Mouse (Mus musculus) liver, adult 2 months (tissue): Measurements from ENCODE around the gene Eps8. TPM values are rescaled to one million over a fixed set of nuclear protein-coding genes. Genes with fewer than 3 reads are reported as not detected.

Experiments used
- DNase-seq: peaks from one replicate; pipeline ENCODE4 v3.0.0-alpha.2; 2011; ENCODE audit warnings: low read depth, low spot score; ENCODE audit errors: extremely low read depth
- H3K27ac ChIP-seq: fragments of 200-500 bp; replicated peaks from 2 replicates; pipeline ENCODE4 v1.5.1; 2012; ENCODE audit warnings: low read depth, mild to moderate bottlenecking, control low read depth, inconsistent platforms, low read length; ENCODE audit not compliant: insufficient read depth
- H3K27me3 ChIP-seq: fragments of 200-500 bp; 2 replicates; pipeline ENCODE4 v1.6.1; 2012; ENCODE audit warnings: mild to moderate bottlenecking, moderate library complexity, low read length, inconsistent platforms; ENCODE audit not compliant: control insufficient read depth, insufficient read depth
- H3K36me3 ChIP-seq: fragments of 200-500 bp; 2 replicates; pipeline ENCODE4 v1.6.1; 2012; ENCODE audit warnings: low read length, inconsistent platforms; ENCODE audit not compliant: control insufficient read depth, insufficient read depth
- H3K4me1 ChIP-seq: fragments of 200-500 bp; 2 replicates; pipeline ENCODE4 v1.6.1; 2011; ENCODE audit warnings: low read length; ENCODE audit not compliant: control insufficient read depth, insufficient read depth
- H3K4me3 ChIP-seq: fragments of 200-500 bp; 2 replicates; pipeline ENCODE4 v1.5.1; 2011; ENCODE audit warnings: low read depth, mild to moderate bottlenecking, control low read depth, low read length, moderate library complexity; ENCODE audit not compliant: insufficient read depth
- H3K79me2 ChIP-seq: fragments of 200-500 bp; 2 replicates; pipeline ENCODE4 v1.6.1; 2012; ENCODE audit warnings: inconsistent platforms, mild to moderate bottlenecking, low read length, moderate library complexity; ENCODE audit not compliant: control insufficient read depth, insufficient read depth
- H3K9ac ChIP-seq: fragments of 200-500 bp; 2 replicates; pipeline ENCODE4 v1.6.1; 2012; ENCODE audit warnings: low read depth, mild to moderate bottlenecking, control low read depth, inconsistent platforms, low read length
- CTCF ChIP-seq: fragments of 200-500 bp; IDR thresholded peaks from 2 replicates; pipeline ENCODE4 v1.5.1; 2011; ENCODE audit warnings: low read depth, low read length, control low read depth
- POLR2A ChIP-seq: fragments of 200-500 bp; IDR thresholded peaks from 2 replicates; pipeline ENCODE4 v1.6.1; 2011; ENCODE audit warnings: low read length, control low read depth; ENCODE audit not compliant: insufficient read depth; ENCODE audit errors: extremely low read depth
- WGBS: fragments of 180-500 bp; shearing (Covaris S2); methylation state at CpG from one replicate; pipeline ENCODE4 v1.1.7; 2018; 5-methylcytosine and 5-hydroxymethylcytosine counted together
- polyA plus RNA-seq: library from polyadenylated mRNA; depleted of rRNA; stranded (reverse); fragments of >200 nt; gene quantifications from 2 replicates; pipeline ENCODE4 v1.2.3, GENCODE M21; 2012
- total RNA-seq: library from RNA; depleted of rRNA; stranded (reverse); fragments of >200 nt; gene quantifications from 2 replicates; pipeline ENCODE4 v1.2.3, GENCODE M21; 2014

Gene Eps8
- total and polyA plus RNA-seq, 2 experiments = 0.89 to 2.2 TPM

GRCm38 (mm10) chr6:137629603-137630231, 25.0 kb downstream of the Eps8 start:
- no peak overlapping the region for H3K27ac ChIP-seq
- no peak overlapping the region for H3K9ac ChIP-seq
- H3K27me3 ChIP-seq = no peaks in the 10 kb centered on the region
- H3K4me1 ChIP-seq = peaks cover 6% of the 10 kb centered on the region; the same call in 1 of the 2 replicates
- H3K79me2 ChIP-seq = no peaks in the 10 kb centered on the region
- H3K4me3 ChIP-seq = no peak overlapping the region
- TF ChIP-seq POLR2A = no peak
- TF ChIP-seq CTCF = no peak
- 71% methylated on average over 13 of the region's 13 CpGs for WGBS
- H3K36me3 ChIP-seq = no peaks in the 10 kb centered on the region
- DNase-seq = no peak

- H3K4me3 ChIP-seq = no peak overlapping the region
- H3K27me3 ChIP-seq = no peaks in the 10 kb centered on the region
- H3K79me2 ChIP-seq = no peaks in the 10 kb centered on the region
- TF ChIP-seq CTCF = no peak
- TF ChIP-seq POLR2A = no peak
- no peak for DNase-seq
- H3K4me1 ChIP-seq = peaks cover 6% of the 10 kb centered on the region; the same call in 1 of the 2 replicates
- no peak overlapping the region for H3K9ac ChIP-seq
- H3K36me3 ChIP-seq = no peaks in the 10 kb centered on the region
- WGBS = 62% methylated on average over 6 of the region's 6 CpGs
- H3K27ac ChIP-seq = no peak overlapping the region
Measured at GRCm38 (mm10) chr6:137628715-137629114, 26.0 kb downstream of the Eps8 start.

- Histone ChIP-seq H3K36me3 (no peaks in the 10 kb centered on the region), H3K79me2 (no peaks in the 10 kb centered on the region), H3K27ac (no peak overlapping the region), H3K27me3 (no peaks in the 10 kb centered on the region), H3K9ac (no peak overlapping the region), H3K4me1 (no peaks in the 10 kb centered on the region), H3K4me3 (no peak overlapping the region)
- peak; percentile 93 for DNase-seq
- 15% methylated on average over 2 of the region's 2 CpGs for WGBS
- TF ChIP-seq CTCF = no peak
- TF ChIP-seq POLR2A = no peak
Measured at GRCm38 (mm10) chr6:137621021-137621420, 33.7 kb downstream of the Eps8 start.

- no peaks in the 10 kb centered on the region for H3K36me3 ChIP-seq
- H3K4me1 ChIP-seq = no peaks in the 10 kb centered on the region
- WGBS = 53% methylated on average over 4 of the region's 4 CpGs
- no peak overlapping the region for H3K4me3 ChIP-seq
- TF ChIP-seq POLR2A = no peak
- TF ChIP-seq CTCF = no peak
- H3K9ac ChIP-seq = no peak overlapping the region
- peak; percentile 5 for DNase-seq
- H3K27ac ChIP-seq = no peak overlapping the region
- no peaks in the 10 kb centered on the region for H3K79me2 ChIP-seq
- no peaks in the 10 kb centered on the region for H3K27me3 ChIP-seq
Measured at GRCm38 (mm10) chr6:137613903-137614302, 40.8 kb downstream of the Eps8 start.

- 16% methylated on average over 2 of the region's 2 CpGs for WGBS
- no peaks in the 10 kb centered on the region for H3K36me3 ChIP-seq
- H3K9ac ChIP-seq = no peak overlapping the region
- H3K79me2 ChIP-seq = no peaks in the 10 kb centered on the region
- no peak overlapping the region for H3K4me3 ChIP-seq
- H3K27me3 ChIP-seq = no peaks in the 10 kb centered on the region
- DNase-seq = peak; percentile 45
- TF ChIP-seq POLR2A (no peak), CTCF (no peak)
- H3K4me1 ChIP-seq = no peaks in the 10 kb centered on the region
- no peak overlapping the region for H3K27ac ChIP-seq
Measured at GRCm38 (mm10) chr6:137612071-137612547, 42.6 kb downstream of the Eps8 start.
